Mouse (Mus musculus) cerebellum, adult 11 months (tissue): ENCODE data around the gene Nox4.
"Not testable (repeated sequence)": the region's sequence is repeated elsewhere in the genome, so short reads cannot be mapped to it uniquely, and the experiment has no call there.

Experiments used
- DNase-seq: peaks from one replicate; pipeline ENCODE4 v3.0.0; 2022

Gene Nox4

GRCm38 (mm10) chr7:87374322-87374721 is 128.4 kb downstream of the Nox4 start:
- DNase-seq, result no peak

- no peak for DNase-seq
Measured at GRCm38 (mm10) chr7:87374935-87375334, 129.0 kb downstream of the Nox4 start.

GRCm38 (mm10) chr7:87397023-87397422 is 151.1 kb downstream of the Nox4 start:
- DNase-seq, result no peak

- DNase-seq, result not testable (repeated sequence)
Measured at GRCm38 (mm10) chr7:87411373-87411772, 165.5 kb downstream of the Nox4 start.

GRCm38 (mm10) chr7:87413271-87413670 is 167.4 kb downstream of the Nox4 start:
- DNase-seq, result no peak
